Mouse (Mus musculus): ENCODE measurements at regions not wholly inside any gene's neighbourhood (a gene's known extent, or its start where the extent isn't known, plus 50 kb on each side); places are given as distances from the start of the nearest gene placed in this dataset.
A peak's percentile ranks its signal among the peaks of the same experiment; 100 is the strongest.

DNA sequence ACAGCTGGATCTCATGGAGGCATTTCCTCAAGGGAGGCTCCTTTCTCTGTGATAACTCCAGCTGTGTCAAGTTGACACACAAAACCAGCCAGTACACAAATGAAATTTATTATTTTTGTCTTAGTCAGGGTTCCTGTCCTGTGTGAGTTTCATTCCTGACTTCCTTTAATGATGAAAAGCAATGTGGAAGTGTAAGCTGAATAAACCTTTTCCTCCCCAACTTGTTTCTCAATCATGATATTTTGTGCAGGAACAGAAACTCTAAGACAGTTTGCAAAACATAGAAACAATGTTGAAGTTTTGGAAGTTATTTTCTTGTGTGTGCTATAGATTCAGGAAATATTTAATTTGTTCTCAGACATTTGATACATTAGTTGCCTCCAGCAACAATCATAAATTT, 526.9 kb downstream of the 1700017N19Rik start:
- no peak for TF ChIP-seq POLR2A (IDR thresholded peaks at IDR 0.05; ENCODE audit: borderline replicate concordance, insufficient read depth, low read length)
- no peak for TF ChIP-seq CTCF (IDR thresholded peaks at IDR 0.05; ENCODE audit: borderline replicate concordance, insufficient read depth, low read depth, low read length)
- DNase-seq, result no peak

DNA sequence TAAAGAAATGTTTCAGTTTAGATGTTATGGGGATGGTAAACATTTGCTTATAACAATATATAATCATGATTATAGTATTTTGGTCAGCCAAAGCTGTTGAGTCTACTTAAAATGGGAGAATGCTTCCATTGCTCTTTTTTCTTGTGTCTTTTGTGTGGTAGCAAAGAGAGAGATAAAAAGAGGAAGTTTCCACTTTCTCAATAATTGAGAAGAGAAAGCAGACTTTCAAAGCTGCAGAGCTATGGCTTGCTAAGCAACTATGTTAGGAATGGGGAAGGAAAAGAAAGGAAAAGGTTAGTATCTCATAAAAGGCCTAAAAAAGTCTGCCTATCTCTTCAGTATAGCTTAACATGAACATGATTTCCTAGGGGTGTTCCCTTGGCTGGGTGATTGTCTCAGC, 529.9 kb downstream of the 1700017N19Rik start:
- H3K4me1 ChIP-seq (ENCODE audit: control insufficient read depth, insufficient read depth, low read length), result no peaks in the 10 kb centered on the region
- no peak overlapping the region for H3K4me3 ChIP-seq (replicated peaks; ENCODE audit: insufficient read depth, low read depth, low read length)
- H3K27me3 ChIP-seq (ENCODE audit: control insufficient read depth, insufficient read depth, low read length), result no peaks in the 10 kb centered on the region
- H3K27ac ChIP-seq (ENCODE audit: insufficient read depth, low read length), result no peak overlapping the region
- no peak for TF ChIP-seq POLR2A (IDR thresholded peaks at IDR 0.05; ENCODE audit: borderline replicate concordance, insufficient read depth, low read length)
- no peak for TF ChIP-seq CTCF (IDR thresholded peaks at IDR 0.05; ENCODE audit: borderline replicate concordance, insufficient read depth, low read depth, low read length)
- no peak for DNase-seq

More for the DNA sequence above, 526.9 kb downstream of the 1700017N19Rik start:
- Histone ChIP-seq H3K27me3 (ENCODE audit: control insufficient read depth, insufficient read depth, low read length) (no peaks in the 10 kb centered on the region), H3K4me1 (ENCODE audit: control insufficient read depth, insufficient read depth, low read length) (no peaks in the 10 kb centered on the region), H3K4me3 (replicated peaks; ENCODE audit: insufficient read depth, low read depth, low read length) (no peak overlapping the region), H3K27ac (ENCODE audit: insufficient read depth, low read length) (no peak overlapping the region)

DNA sequence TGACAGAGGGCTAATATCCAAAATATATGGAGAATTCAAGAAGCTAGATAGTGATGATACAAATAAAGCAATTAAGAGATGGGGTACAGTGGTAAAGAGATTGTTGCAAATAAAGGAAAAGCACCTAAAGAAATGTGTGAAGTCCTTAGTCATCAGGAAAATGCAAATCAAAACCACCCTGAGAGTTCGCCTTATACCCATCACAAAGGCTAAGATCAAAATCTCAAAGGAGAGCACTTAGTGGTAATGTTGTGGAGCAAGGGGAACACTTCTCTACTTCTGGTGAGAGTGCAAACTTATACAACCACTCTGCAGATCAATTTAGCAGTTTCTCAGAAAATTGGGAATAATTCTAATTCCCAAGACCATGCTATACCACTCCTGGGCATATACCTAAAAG, 514.2 kb upstream of the Mgat4c start:
- TF ChIP-seq CTCF (IDR thresholded peaks at IDR 0.05; ENCODE audit: borderline replicate concordance, insufficient read depth, low read depth, low read length) (no peak), POLR2A (IDR thresholded peaks at IDR 0.05; ENCODE audit: borderline replicate concordance, insufficient read depth, low read length) (no peak)
- no peak overlapping the region for H3K4me3 ChIP-seq (replicated peaks; ENCODE audit: insufficient read depth, low read depth, low read length)
- H3K27me3 ChIP-seq (ENCODE audit: control insufficient read depth, insufficient read depth, low read length), result no peaks in the 10 kb centered on the region
- 93% methylated on average over 1 of the region's 1 CpGs for WGBS
- H3K27ac ChIP-seq (ENCODE audit: insufficient read depth, low read length), result no peak overlapping the region
- no peak for DNase-seq
- H3K4me1 ChIP-seq (ENCODE audit: control insufficient read depth, insufficient read depth, low read length), result no peaks in the 10 kb centered on the region

DNA sequence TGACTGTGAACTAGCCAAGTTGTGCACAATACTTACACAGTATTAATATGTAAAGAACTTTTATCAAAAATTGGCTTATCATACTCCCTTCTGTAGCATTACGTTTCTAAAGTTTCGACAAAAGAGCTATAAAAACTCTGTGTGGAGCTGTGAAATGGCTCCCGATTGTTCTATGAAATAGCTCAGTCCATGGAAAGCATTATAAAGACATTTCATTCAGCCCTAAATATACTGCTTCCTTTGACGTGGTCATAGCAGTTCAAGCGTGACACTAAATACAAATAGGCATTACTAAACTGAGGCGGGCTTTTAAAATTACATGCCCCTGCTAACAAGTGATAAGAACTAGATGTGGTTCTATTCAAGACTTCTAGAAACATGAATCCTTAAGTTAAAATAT, 509.5 kb upstream of the Mgat4c start:
- Histone ChIP-seq H3K27me3 (ENCODE audit: control insufficient read depth, insufficient read depth, low read length) (no peaks in the 10 kb centered on the region), H3K4me1 (ENCODE audit: control insufficient read depth, insufficient read depth, low read length) (no peaks in the 10 kb centered on the region), H3K4me3 (replicated peaks; ENCODE audit: insufficient read depth, low read depth, low read length) (no peak overlapping the region), H3K27ac (ENCODE audit: insufficient read depth, low read length) (no peak overlapping the region)
- 39% methylated on average over 6 of the region's 6 CpGs for WGBS
- no peak for TF ChIP-seq CTCF (IDR thresholded peaks at IDR 0.05; ENCODE audit: borderline replicate concordance, insufficient read depth, low read depth, low read length)
- TF ChIP-seq POLR2A (IDR thresholded peaks at IDR 0.05; ENCODE audit: borderline replicate concordance, insufficient read depth, low read length), result no peak
- DNase-seq, result no peak

DNA sequence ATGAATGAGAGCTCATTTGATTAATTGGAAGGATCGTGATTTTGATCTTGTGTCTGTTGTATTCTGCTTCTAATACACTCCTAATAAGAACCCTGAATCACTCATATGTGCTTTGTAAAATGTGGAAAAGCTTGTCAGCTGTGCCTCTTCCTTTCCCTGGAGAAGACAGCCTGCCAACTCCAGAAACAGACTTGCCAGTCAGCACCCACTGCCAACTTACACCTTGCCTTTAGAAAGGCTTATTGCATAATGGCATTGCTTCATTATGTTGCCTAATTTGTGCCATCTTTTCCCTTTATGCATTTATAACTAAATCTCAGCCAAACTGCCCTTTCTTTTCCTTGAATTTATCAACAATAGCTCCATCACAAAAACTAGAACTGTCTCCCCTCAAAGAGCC, 492.1 kb upstream of the Mgat4c start:
- peak; percentile 8 to 67 for DNase-seq
- WGBS, result 23% methylated on average over 1 of the region's 1 CpGs

More for the DNA sequence above, 492.1 kb upstream of the Mgat4c start:
- no peak overlapping the region for H3K4me3 ChIP-seq (replicated peaks; ENCODE audit: insufficient read depth, low read depth, low read length)
- H3K27me3 ChIP-seq (ENCODE audit: control insufficient read depth, insufficient read depth, low read length), result no peaks in the 10 kb centered on the region
- H3K27ac ChIP-seq (ENCODE audit: insufficient read depth, low read length), result no peak overlapping the region
- no peaks in the 10 kb centered on the region for H3K4me1 ChIP-seq (ENCODE audit: control insufficient read depth, insufficient read depth, low read length)
- TF ChIP-seq CTCF (IDR thresholded peaks at IDR 0.05; ENCODE audit: borderline replicate concordance, insufficient read depth, low read depth, low read length) (no peak), POLR2A (IDR thresholded peaks at IDR 0.05; ENCODE audit: borderline replicate concordance, insufficient read depth, low read length) (no peak)
